Mouse (Mus musculus) megakaryocyte, embryonic 14.5 days (primary cell): ENCODE data around the gene Golga2. TPM values are rescaled to one million over a fixed set of nuclear protein-coding genes. Genes with fewer than 3 reads are reported as not detected.

Source experiments
- H3K27me3 ChIP-seq: replicated peaks from 2 replicates; pipeline ENCODE3; 2012; ENCODE audit warnings: inconsistent platforms
- H3K36me3 ChIP-seq: replicated peaks from 2 replicates; pipeline ENCODE3; 2012; ENCODE audit warnings: low read length, inconsistent platforms, mixed read lengths
- H3K4me1 ChIP-seq: 2 replicates; pipeline ENCODE4 v1.6.1; 2012; ENCODE audit warnings: inconsistent platforms
- H3K4me3 ChIP-seq: replicated peaks from 2 replicates; pipeline ENCODE3; 2012; ENCODE audit warnings: moderate library complexity, mild to moderate bottlenecking, inconsistent platforms
- H3K9me3 ChIP-seq: 2 replicates; pipeline ENCODE4 v1.6.1; 2012; ENCODE audit warnings: inconsistent platforms
- FLI1 ChIP-seq: IDR thresholded peaks from 2 replicates; pipeline ENCODE4 v1.6.1; 2012; ENCODE audit warnings: low read length, inconsistent platforms, mixed read lengths
- GATA1 ChIP-seq: IDR thresholded peaks from 3 replicates; pipeline ENCODE4 v1.6.1; 2012; ENCODE audit warnings: mixed read lengths, low read length, inconsistent platforms, borderline replicate concordance
- polyA plus RNA-seq: library from polyadenylated mRNA; stranded (reverse); fragments of >175 nt; gene quantifications from 2 replicates; pipeline ENCODE4 v1.2.3, GENCODE M21; 2012; ENCODE audit warnings: low replicate concordance; ENCODE audit not compliant: insufficient read depth

Golga2 gene
- polyA plus RNA-seq, 1 experiment = 26.0 TPM

DNA sequence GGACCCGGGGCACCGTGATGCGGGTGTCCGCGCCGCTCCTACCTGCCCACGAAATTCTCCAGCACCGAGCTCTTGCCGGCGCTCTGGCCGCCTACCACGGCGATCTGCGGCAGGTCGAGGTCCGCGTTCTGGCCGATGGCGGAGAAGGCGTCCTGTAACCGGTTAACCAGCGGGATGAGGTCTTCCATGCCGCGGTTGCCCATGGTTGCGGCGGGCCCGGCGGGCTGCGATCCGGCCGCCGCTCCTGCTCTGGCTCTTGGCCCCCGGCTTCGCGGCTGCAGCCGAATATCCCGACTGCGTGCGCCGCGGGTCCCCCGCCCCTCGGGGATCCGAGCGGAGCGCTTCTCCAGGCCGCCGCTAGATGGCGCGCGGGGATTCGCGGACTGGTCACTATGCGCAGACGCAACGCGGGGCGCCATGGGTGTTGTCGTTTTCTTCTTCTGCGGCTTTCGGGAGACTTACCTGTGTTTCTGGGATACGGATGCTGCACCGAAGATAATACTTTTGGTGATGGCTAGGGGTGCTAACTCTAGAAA is 65.9 kb downstream of the Golga2 start, which contains the start of gene Dnm1:
Gene Dnm1, minus strand, starts transcription at position 332 of the 536 bp plus-strand sequence.
- Histone ChIP-seq H3K36me3 (no peaks in the 10 kb centered on the region), H3K4me3 (peak within 1 kb of the TSS; percentile 93), H3K27me3 (peaks cover 57% of the 10 kb centered on the region), H3K4me1 (peaks cover 67% of the 10 kb centered on the region), H3K9me3 (no peaks in the 10 kb centered on the region)
- no peak for TF ChIP-seq GATA1
- TF ChIP-seq FLI1 = no peak

- Histone ChIP-seq H3K4me3 (no peak overlapping the region), H3K36me3 (no peaks in the 10 kb centered on the region), H3K27me3 (peaks cover 54% of the 10 kb centered on the region), H3K4me1 (peaks cover 64% of the 10 kb centered on the region), H3K9me3 (no peaks in the 10 kb centered on the region)
- TF ChIP-seq GATA1 (no peak), FLI1 (no peak)
Observed at GRCm38 (mm10) chr2:32353836-32354235, 66.7 kb downstream of the Golga2 start.

GRCm38 (mm10) chr2:32354336-32354895 is 67.2 kb downstream of the Golga2 start:
- peaks cover 48% of the 10 kb centered on the region for H3K27me3 ChIP-seq
- no peak overlapping the region for H3K4me3 ChIP-seq
- H3K36me3 ChIP-seq = no peaks in the 10 kb centered on the region
- TF ChIP-seq FLI1 = no peak
- TF ChIP-seq GATA1 = no peak
- peaks cover 58% of the 10 kb centered on the region for H3K4me1 ChIP-seq
- no peaks in the 10 kb centered on the region for H3K9me3 ChIP-seq

- H3K9me3 ChIP-seq = no peaks in the 10 kb centered on the region
- no peak for TF ChIP-seq FLI1
- peaks cover 30% of the 10 kb centered on the region for H3K27me3 ChIP-seq
- no peaks in the 10 kb centered on the region for H3K36me3 ChIP-seq
- peaks cover 49% of the 10 kb centered on the region for H3K4me1 ChIP-seq
- no peak overlapping the region for H3K4me3 ChIP-seq
Observed at GRCm38 (mm10) chr2:32356216-32356615, 69.0 kb downstream of the Golga2 start.

Other genes with a start within 250 kb of the Golga2 start
- 43.5 and 60.3 TPM in 2 replicates for gene Fam78a, start 202.5 kb upstream of the Golga2 start, polyA plus RNA-seq
- gene Plpp7, start 191.9 kb upstream of the Golga2 start, polyA plus RNA-seq = 3.3 and 17.4 TPM in 2 replicates
- 20.7 and 115 TPM in 2 replicates for gene Prrc2b, start 136.3 kb upstream of the Golga2 start, polyA plus RNA-seq
- 5.3 and 16.0 TPM in 2 replicates for gene Pomt1, start 50.8 kb upstream of the Golga2 start, polyA plus RNA-seq
- gene Uck1, start 27.2 kb upstream of the Golga2 start, polyA plus RNA-seq = 26.0 and 29.8 TPM in 2 replicates
- 652 and 1,719 TPM in 2 replicates for gene Swi5, start 691 bp downstream of the Golga2 start, polyA plus RNA-seq
- 103 and 163 TPM in 2 replicates for gene Ciz1, start 64.9 kb downstream of the Golga2 start, polyA plus RNA-seq
- gene Dnm1, start 66.0 kb downstream of the Golga2 start, polyA plus RNA-seq = 3.6 and 6.2 TPM in 2 replicates
- gene 1110008P14Rik, start 94.6 kb downstream of the Golga2 start, polyA plus RNA-seq = 74.3 and 79.5 TPM in 2 replicates
- 15.0 and 32.0 TPM in 2 replicates for gene Lcn2, start 100.9 kb downstream of the Golga2 start, polyA plus RNA-seq
- gene Ptges2, start 108.5 kb downstream of the Golga2 start, polyA plus RNA-seq = 2.5 and 3.4 TPM in 2 replicates
- gene Naif1, start 163.1 kb downstream of the Golga2 start, polyA plus RNA-seq = 3.9 and 10.8 TPM in 2 replicates
- 7.3 and 7.9 TPM in 2 replicates for gene Slc25a25, start 164.1 kb downstream of the Golga2 start, polyA plus RNA-seq
- 0.64 and 1.8 TPM in 2 replicates for gene Fam102a, start 247.9 kb downstream of the Golga2 start, polyA plus RNA-seq